Comparison of ENCODE assay signal across 14 mouse cellular contexts in genomic region chr7:82191604-82192003, GRCm38 (mm10). TPM values are rescaled to one million over a fixed set of nuclear protein-coding genes. Genes with fewer than 3 reads are reported as not detected.
"Had no signal": no experiment of that assay in that cellular context is flagged by ENCODE, and none has a peak within 500 bp of the region (broad histone marks: within the 10 kb centered on the region; RNA-seq: fewer than 3 reads in every experiment).

No protein-coding gene starts in this region.

- H3K4me1 ChIP-seq: limb, embryonic 13.5 days; midbrain, embryonic 15.5 days; neural tube, embryonic 13.5 days; stomach, embryonic 15.5 days had no signal

- H3K27me3 ChIP-seq: limb, embryonic 13.5 days; midbrain, embryonic 15.5 days; neural tube, embryonic 13.5 days; stomach, embryonic 15.5 days had no signal

- ATAC-seq: intestine, postnatal 0 days; midbrain, embryonic 15.5 days had no signal

- H3K4me2 ChIP-seq: limb, embryonic 13.5 days; midbrain, embryonic 11.5 days; midbrain, embryonic 15.5 days; neural tube, embryonic 13.5 days; stomach, embryonic 15.5 days had no signal

- H3K4me3 ChIP-seq: limb, embryonic 13.5 days; midbrain, embryonic 15.5 days; neural tube, embryonic 13.5 days; stomach, embryonic 15.5 days had no signal

- DNase-seq: kidney, postnatal 14 days; left cerebral cortex, postnatal 4 days; lung, adult 18-20 months; lung, postnatal 36 days; right cerebral cortex, postnatal 14 days had no signal

- H3K27ac ChIP-seq: limb, embryonic 13.5 days; liver, embryonic 14.5 days; midbrain, embryonic 15.5 days; neural tube, embryonic 13.5 days; stomach, embryonic 15.5 days had no signal

- H3K9ac ChIP-seq: limb, embryonic 13.5 days; liver, embryonic 14.5 days; midbrain, embryonic 15.5 days; neural tube, embryonic 13.5 days; stomach, embryonic 15.5 days had no signal

- H3K9me3 ChIP-seq: limb, embryonic 13.5 days; midbrain, embryonic 15.5 days; neural tube, embryonic 13.5 days; stomach, embryonic 15.5 days had no signal

- H3K36me3 ChIP-seq: limb, embryonic 13.5 days; midbrain, embryonic 15.5 days; neural tube, embryonic 13.5 days; stomach, embryonic 15.5 days had no signal

RNA-seq across cellular contexts. Expression of gene Sh3gl3, which starts 18.0 kb away (rescaled TPM):
- total RNA-seq: liver, adult 2 months; monocyte, adult 5-6 weeks had no signal
- polyA plus RNA-seq: liver, adult 2 months had no signal
